Mouse (Mus musculus) myocyte (in vitro differentiated cells): ENCODE data around the gene Zfp46.

Source experiments
- MYOD1 ChIP-seq, 3 experiments: IDR thresholded peaks; one replicate each; pipeline ENCODE4 v1.6.1; 2011; ENCODE audit warnings: control low read depth in 2 of 3, low read depth in 2 of 3, mild to moderate bottlenecking in 2 of 3, moderate library complexity in 1 of 3; ENCODE audit not compliant: insufficient read length in 2 of 3, control insufficient read depth in 1 of 3
- POLR2A ChIP-seq: IDR thresholded peaks from one replicate; pipeline ENCODE4 v1.6.1; 2011; ENCODE audit warnings: low read depth, mild to moderate bottlenecking, control low read depth, moderate library complexity; ENCODE audit not compliant: insufficient read length
- TCF12 ChIP-seq: IDR thresholded peaks from one replicate; pipeline ENCODE4 v1.6.1; 2011; ENCODE audit warnings: mild to moderate bottlenecking, control low read depth; ENCODE audit not compliant: poor library complexity, insufficient read depth, severe bottlenecking

DNA sequence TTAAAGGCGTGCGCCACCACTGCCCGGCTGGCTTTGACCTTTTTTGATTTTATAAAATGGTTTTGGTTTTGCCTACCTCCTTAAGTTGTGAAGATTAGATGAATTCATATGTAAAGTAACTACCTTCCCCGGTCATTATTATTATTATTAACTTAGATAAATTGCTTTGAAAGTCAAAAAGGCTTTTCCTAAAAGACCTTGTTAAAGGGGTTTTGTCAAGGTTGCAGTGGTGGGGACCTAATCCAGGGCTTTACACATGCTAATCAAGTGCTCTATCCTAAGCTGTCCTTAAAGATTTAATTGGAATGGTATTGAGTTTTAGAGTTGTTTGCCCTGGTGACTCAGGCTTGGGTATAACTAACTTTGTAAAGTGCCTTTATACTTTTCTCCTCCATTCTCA, 33.2 kb downstream of the Zfp46 start:
- TF ChIP-seq POLR2A, result no peak
- no peak for TF ChIP-seq MYOD1 (IDR thresholded peaks at IDR 0.05; ENCODE audit: control insufficient read depth in 1 of 3, insufficient read length in 2 of 3, low read depth in 2 of 3)
- no peak for TF ChIP-seq TCF12
